In the genomic region with DNA sequence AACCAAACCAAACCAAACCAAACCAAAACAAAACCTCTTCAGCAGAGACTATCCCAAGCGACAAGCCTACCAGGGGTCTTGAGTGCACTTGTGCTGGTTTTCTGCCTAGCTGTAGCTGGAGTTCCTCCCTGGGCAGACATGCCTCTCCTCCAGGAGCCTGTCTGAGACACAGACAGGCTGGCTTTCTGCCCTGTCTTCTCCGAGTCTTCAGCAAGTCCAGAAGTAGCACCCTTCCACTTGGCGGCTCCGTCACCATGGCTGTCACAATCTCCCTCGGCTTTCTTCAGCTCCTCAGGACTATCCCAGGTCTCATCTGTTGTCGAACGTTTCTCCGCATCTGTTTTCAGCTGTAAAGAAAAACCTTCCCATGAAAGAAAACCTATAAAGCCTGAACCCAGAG, we compare ENCODE assay signal across 22 mouse cellular contexts.
"Had no signal": no experiment of that assay in that cellular context is flagged by ENCODE, and none has a peak within 500 bp of the region (broad histone marks: within the 10 kb centered on the region; RNA-seq: fewer than 3 reads in every experiment).

No protein-coding gene starts in this region.

- DNase-seq: kidney, adult 11 months; kidney, adult 8-10 months; kidney, postnatal 10 days; kidney, postnatal 36 days; layer of hippocampus, postnatal 36 days; liver; liver, embryonic 13.5 days; lung, adult 2 months; retina, postnatal 1 day; thymus, adult 2 months; thymus, postnatal 14 days; thymus, postnatal 4 days had no signal

- H3K27ac ChIP-seq: intestine, embryonic 15.5 days; kidney, embryonic 15.5 days; limb, embryonic 10.5 days; limb, embryonic 13.5 days; liver, embryonic 13.5 days; midbrain, embryonic 10.5 days; midbrain, embryonic 13.5 days; neural tube, embryonic 13.5 days; stomach, postnatal 0 days had no signal

- H3K4me3 ChIP-seq: intestine, embryonic 15.5 days; kidney, embryonic 15.5 days; limb, embryonic 10.5 days; limb, embryonic 13.5 days; liver, embryonic 13.5 days; megakaryocyte, embryonic 14.5 days; midbrain, embryonic 10.5 days; midbrain, embryonic 13.5 days; myocyte; neural tube, embryonic 13.5 days had no signal
